Mouse (Mus musculus): ENCODE measurements around the gene Hsd3b6. TPM values are rescaled to one million over a fixed set of nuclear protein-coding genes. Genes with fewer than 3 reads are reported as not detected.
"Not testable (repeated sequence)": the region's sequence is repeated elsewhere in the genome, so short reads cannot be mapped to it uniquely, and the experiment has no call there.

The Hsd3b6 gene
- total RNA-seq (2021): not detected
- long read RNA-seq, experiment 1: 0 reads
- long read RNA-seq, experiment 2: 0 reads

DNA sequence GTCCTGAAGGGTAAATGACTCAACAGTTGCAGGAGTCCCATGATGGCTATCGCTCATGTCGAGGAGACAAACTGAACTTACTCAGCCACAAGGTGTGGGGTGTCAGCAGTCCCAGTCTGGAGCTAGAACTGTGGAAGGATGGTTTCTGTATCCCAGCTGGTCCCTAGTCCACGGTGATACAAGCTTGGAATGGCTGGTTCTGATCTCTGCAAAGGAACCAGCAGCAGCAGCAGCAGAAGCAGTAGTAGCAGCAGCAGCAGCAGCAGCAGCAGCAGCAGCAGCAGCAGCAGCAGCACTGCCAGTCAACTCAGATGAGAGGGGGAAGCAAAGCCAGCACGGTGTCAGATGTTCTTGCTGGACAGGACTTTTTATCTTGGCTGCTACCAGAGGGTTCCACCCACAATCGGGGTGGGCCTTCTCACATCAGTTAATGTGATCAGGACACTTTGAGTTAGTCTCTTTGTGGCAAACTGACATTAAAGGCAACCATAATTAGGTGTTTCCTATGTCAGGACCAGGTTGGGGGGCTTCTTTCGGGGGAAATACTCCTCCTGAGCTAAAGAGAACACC is at the start of gene Hsd3b6:
Gene Hsd3b6, minus strand, starts transcription at position 343 of the 570 bp plus-strand sequence.
- DNase-seq: no peak
- intact Hi-C loops (cut with DNase I): no loop called here

DNA sequence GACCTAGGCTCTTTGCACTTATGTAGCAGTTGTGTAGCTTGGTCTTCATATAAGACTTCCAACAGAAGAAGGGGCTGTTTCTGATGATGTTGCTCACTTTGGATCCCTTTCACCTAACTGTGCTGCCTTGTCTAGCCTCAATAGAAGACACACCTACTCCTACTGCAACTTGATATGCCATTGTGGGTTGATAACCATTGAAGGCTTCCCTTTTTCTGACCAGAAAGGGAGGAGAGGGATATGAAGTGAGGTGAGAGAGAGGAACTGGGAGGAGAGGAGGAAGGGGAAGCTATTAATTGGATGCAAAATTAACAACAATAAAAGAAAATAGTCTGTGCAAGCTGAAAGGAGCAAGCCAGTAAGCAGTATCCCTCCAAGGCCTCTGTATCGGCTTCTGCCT is 48.6 kb upstream of the Hsd3b6 start:
- no peak for DNase-seq
- intact Hi-C loops (cut with DNase I): no loop called here

DNA sequence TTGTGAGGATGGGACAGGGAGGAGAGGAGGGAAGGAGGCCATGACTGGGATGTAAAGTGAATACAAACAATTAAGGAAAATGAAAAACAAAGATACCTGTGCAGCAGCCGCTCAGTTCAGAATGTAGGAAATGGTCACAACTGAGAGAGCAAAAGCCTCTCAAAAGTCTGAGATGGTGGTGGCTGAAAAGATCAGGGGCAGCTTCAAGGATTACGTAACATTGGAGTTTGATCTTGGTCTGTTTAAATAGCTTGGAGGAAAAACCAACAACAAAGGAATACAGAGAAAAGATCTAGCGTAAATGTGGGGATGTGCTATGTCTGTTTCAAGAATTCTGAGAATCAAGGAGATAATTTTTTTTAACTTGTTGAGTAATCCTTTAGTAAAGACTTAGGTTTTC is 45.3 kb upstream of the Hsd3b6 start, which contains the start of gene Hsd3b1:
Gene Hsd3b1, minus strand, starts transcription at position 219 of the 400 bp plus-strand sequence.
- DNase-seq: no peak
- intact Hi-C loops (cut with DNase I): no loop called here

DNA sequence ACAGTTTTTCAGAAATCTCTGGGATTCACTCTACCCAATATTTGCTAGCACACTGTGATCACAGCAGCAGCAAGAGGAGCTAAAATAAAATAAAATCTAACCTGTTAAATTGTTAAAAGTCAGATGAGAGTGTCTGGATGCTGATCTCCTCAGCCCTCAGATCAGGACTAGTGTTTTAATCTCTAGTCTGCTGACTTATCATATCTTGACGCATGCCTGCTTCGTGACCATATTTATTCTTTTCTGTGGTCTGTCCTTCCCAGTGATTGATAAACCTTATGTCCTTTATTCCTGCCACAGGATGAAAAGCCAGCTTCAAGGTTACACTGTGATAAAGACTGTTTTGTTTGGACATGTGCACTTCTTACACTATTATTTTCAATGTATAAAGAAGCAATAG is 43.8 kb upstream of the Hsd3b6 start:
- intact Hi-C loops (cut with DNase I): no loop called here
- DNase-seq: no peak

DNA sequence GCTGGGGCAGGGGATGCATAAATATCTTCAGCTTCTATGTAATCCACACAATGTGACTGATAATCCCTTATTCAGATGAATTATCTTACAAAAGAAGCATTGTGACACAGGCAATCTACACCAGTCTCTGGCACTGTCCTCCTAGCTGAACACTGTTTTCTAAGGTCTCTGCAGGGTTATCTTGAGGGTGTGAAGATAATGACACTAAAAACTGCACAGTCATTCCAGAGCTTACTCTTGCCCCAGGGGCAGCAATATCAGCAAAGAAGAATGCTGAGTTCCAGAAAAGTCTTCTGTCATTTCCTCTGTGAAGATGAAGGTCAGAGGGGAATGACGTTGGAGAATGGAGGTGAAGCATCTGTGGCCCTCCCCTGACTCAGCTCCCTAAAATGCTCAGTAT is 42.6 kb upstream of the Hsd3b6 start:
- DNase-seq: no peak
- intact Hi-C loops (cut with DNase I): no loop called here

DNA sequence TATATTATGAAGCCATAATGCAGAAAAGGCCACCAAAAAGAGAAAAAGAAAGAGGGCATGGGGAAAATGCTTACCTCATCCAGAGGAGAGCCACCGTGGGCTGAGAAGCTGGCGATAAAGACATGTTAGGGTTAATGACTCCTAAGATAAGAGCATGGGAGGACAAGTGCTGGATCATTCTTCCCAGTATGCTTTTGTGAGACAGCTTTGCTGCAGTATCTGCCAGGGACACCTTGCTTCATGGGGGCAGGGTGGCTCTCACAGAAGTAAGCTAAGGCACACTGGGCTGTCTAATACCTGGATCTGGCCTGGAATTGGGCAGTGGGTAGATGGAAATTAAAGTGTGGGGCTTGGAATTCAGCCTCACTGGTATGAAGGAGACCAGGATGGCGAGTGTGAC is 40.9 kb upstream of the Hsd3b6 start:
- intact Hi-C loops (cut with DNase I): no loop called here
- no peak for DNase-seq

DNA sequence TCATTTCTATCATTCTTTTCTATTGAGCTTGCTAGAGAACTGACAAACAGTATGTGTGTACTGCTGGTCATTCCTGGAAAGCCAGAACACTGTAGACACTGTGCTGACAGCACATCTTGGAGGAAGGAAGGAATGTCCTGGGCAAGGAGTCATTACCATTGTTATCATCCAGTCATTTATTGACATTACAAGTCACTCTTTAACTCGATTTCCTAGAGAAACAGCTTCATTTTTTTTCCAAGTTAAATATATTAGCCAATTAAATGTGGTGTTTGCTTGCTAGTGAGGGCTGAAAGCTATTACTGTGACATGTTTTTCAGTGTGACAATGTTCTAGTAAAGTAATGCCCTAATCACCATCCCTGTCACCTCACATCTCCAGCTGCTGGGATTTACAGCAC is 39.4 kb upstream of the Hsd3b6 start:
- intact Hi-C loops (cut with DNase I): no loop called here
- DNase-seq: no peak

DNA sequence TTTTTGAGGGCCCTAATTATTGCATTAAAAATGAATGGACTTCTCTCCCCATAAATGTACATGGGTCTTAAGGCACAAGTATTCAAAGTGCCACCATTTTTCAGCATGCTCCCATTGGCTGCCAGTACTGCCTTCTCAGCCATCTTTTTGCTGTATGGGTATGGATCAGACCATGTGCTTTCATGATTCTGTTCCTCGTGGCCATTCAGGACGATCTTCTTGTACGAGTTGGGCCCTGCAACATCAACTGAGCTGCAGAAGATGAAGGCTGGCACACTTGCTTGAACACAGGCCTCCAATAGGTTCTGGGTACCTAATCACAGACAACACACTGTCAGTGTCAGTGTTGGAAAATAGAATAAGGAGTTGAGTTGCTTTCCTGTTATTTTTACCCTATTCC is 38.8 kb upstream of the Hsd3b6 start:
- intact Hi-C loops (cut with DNase I): no loop called here
- no peak for DNase-seq

DNA sequence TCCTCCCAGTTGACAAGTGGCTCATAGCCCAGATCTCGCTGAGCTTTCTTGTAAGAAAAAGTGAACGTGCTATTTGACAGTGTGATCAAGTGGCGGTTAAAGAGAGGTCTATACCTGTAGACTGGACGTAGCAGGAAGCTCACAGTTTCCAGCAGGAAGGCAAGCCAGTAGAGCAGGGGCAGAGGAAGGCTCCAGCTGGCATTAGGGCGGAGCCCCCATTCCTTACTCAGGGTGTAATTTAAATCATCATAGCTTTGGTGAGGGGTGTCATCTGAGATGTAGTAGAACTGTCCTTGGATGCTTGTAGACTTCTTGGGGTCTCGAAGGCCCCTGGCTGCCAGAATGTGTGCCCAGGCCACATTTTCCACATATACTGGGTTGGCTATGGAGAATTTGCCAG is 38.4 kb upstream of the Hsd3b6 start:
- no peak for DNase-seq
- intact Hi-C loops (cut with DNase I): no loop called here

DNA sequence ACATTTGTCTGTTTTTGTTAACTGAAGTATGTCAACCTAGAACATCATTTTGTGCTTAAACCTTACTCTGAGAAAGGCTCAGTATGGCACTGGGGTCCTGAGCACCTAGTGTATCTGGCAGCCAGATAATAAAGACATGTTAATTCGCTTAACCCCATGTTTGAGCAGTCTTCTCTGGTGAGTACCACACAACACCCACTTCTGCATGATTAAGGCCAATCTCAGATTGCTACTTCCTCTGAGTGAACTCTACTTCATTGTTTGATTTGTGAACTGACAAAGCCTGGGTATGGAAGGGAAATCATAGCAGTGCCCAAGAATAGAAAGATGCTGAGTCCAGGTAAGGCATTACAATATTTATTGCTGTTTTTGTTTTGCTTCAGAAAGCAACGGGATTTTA is 37.6 kb upstream of the Hsd3b6 start:
- intact Hi-C loops (cut with DNase I): no loop called here
- DNase-seq: no peak

DNA sequence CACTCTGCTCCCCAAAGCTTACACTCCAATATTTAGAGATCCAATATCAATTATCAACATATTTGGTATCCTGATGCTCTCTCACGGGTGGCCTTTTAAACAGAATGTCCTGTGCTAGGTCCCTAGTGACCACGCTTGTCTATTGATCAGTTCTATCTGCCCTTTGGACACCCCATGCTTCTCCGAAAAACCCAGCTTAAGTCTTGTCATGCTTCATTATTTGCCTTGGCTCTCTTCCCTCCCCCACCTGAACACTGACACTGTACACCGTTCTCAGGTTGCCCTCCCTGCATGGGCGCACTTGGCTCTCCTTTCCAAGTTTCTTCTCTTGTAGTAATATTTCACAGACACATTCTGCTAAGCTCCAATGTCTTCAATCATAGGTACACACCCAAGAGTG is 36.0 kb upstream of the Hsd3b6 start:
- intact Hi-C loops (cut with DNase I): no loop called here
- no peak for DNase-seq

DNA sequence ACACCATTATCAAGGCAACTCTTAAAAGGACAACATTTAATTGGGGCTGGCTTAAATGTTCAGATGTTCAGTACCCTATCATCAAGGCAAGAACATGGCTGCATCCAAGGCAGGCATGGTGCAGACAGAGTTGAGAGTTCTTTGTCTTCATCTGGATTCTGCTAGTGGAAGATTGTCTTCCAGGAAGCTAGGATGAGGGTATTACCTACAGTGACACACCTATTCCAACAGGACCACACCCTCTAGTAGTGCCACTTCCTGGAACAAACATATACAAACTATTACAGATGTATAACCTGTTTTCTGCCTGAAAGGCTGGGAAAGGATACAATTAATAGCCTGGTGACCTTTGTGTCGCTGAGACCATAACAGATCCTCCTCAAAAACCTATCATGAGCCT is 34.7 kb upstream of the Hsd3b6 start:
- intact Hi-C loops (cut with DNase I): no loop called here
- DNase-seq: no peak

DNA sequence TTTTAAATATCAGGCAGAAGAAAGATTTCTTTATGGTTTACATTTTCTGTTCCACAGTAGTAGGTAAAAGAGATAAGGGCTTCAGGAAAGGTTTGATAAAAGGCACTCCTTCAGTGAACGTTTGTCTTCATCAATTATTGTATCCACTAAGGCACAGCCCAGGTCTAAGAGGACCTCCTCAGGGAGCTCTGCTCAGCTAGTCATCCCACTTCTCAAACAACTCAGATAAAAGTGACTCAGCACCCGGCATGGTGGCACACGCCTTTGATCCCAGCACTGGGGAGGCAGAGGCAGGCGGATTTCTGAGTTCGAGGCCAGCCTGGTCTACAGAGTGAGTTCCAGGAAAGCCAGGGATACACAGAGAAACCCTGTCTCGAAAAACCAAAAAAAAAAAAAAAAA is 1.6 kb downstream of the Hsd3b6 start:
- DNase-seq; intact Hi-C loops (cut with DNase I): not testable (repeated sequence)

DNA sequence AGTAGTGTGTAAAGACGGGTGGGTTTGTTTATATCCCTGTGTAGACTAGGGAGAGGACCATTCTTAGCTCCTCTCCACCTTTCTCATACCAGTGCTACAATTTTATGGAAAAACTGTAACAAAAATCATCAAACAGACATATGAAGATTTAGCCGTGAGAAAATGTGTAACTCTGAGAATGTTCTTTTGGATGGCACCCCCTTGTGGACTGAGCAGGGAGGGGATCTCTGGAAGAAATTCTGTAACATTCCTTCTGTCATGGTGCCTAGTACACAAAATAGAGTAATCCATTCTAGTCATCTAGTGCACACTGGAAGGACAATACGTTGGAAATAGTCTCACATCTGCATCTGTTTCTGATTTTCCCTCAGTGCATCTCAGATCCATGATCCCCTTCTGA is 9.2 kb downstream of the Hsd3b6 start:
- DNase-seq; intact Hi-C loops (cut with DNase I): not testable (repeated sequence)

DNA sequence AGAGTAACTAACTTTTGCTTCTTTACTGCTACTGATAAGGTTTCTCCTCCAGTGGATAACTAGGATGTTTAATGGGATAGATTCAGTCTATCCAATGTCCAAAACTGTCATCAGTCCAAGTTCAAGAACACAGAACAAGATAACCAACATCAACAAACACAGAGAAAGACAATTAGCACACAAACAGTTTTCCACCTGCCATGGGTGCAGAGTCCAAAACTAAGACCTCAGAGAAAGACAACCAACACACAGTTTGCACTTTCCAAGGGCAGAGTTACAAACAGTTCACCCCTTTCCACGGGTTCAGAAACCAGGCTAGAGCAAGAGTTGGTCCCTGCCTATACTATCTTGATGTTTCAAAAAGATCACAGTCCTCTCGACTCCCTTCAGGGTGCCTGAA is 27.7 kb downstream of the Hsd3b6 start:
- intact Hi-C loops (cut with DNase I): no loop called here
- DNase-seq: no peak

DNA sequence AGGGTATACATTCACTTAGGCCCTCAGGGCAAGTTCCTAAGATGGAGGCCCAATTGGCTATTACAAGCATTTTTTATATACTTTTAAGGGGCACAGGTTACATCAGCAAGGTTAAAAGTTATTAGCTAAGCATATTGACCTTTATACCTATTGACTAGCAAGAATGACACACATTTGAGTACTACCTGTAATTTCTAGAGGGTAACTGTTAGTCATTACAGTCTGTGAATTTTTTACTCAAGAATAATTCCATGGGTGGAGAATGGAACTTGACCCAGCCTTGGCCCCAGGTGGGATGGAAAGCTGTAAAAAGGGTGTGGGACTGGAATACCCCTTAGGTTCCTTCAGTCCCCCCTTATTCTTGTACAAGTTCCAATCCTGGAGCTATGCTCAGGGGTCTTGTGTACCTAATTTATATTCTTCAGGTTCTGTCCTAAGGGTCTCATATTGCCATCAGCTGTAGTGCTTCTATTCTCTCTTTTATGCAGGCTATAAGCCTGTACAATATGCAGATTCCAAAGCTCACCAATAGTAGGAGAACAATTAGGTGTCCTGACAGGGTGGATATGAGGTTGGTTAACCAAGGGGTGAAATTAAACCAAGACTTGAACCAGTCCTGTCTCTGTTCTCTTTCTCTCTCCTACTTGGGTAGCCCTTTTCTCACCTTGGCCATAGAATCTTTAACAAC is 31.9 kb downstream of the Hsd3b6 start:
- intact Hi-C loops (cut with DNase I): no loop called here
- no peak for DNase-seq

DNA sequence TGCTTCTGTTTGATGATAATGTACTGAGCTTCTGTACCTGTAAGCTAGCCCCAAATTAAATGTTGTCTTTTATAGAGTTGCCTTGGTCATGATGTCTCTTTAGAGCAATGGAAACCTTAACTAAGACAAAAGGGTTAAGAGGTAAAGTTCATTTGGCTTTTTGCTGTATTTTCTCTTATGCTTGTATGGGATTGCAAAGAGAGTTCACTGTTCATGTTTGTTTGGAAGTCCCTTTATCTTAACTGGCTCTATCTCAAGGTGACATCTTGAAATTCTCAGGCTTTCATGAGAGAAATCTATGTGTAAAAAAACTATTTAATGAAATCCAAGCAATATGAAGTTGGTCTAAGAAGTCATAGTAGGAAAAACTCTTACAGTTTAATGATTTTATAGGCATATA is 33.3 kb downstream of the Hsd3b6 start:
- intact Hi-C loops (cut with DNase I): no loop called here
- DNase-seq: no peak

DNA sequence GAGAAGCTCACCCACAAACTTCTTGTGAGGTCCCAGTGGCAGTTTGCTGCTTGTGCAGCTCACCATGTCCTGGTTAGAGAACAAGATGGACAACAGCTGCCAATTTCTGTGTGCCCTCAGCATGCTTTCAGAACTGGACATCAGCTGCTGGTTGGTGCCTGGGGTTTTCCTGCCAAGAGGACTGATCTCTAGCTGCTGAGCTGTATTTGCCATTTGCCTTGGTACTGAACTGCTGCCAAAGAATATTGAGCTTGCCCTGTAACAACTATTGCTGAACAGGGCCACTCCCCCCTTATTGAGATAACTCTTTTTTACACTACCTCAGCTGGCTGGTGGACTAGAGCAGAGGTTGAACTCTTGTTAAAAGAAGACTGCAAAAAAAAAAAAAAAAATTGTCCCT is 50.1 kb downstream of the Hsd3b6 start:
- intact Hi-C loops (cut with DNase I): no loop called here
- no peak for DNase-seq

DNA sequence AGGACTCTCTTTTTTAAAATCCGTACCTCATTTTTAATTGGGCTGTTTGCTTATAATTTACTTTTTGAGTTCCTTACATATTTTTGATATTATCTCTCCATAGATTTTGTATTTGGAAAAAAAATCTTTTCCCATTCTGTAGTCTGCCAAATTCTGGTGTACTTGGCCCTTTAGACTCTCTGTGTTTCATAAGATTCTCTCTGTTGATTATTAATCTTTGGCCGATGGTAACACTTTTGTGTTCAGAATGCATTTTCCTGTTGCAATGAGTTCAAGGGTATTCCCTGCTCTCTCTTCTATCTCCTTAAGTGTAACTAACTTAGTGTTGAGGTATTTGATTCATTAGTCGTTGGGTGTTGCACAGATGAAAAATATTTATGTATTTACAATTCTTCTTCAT is 57.4 kb downstream of the Hsd3b6 start:
- DNase-seq: no peak
- intact Hi-C loops (cut with DNase I): no loop called here
